Mouse (Mus musculus): ENCODE measurements around the gene D630045J12Rik. TPM values are rescaled to one million over a fixed set of nuclear protein-coding genes. Genes with fewer than 3 reads are reported as not detected.

Gene D630045J12Rik
- polyA plus RNA-seq, 2 experiments = 7.3 to 14.2 TPM

- H3K4me1 ChIP-seq (ENCODE audit: control insufficient read depth, insufficient read depth, low read length) = peaks cover 16% of the 10 kb centered on the region
- H3K9ac ChIP-seq (ENCODE audit: low read depth, low read length, severe bottlenecking) = no peak overlapping the region
- no peaks in the 10 kb centered on the region for H3K27me3 ChIP-seq (ENCODE audit: control insufficient read depth, insufficient read depth, low read length)
- DNase-seq (ENCODE audit: low spot score) = no peak
- H3K36me3 ChIP-seq (ENCODE audit: control insufficient read depth, insufficient read depth, low read length) = peaks cover 46% of the 10 kb centered on the region
- no peak for TF ChIP-seq POLR2A (IDR thresholded peaks at IDR 0.05; ENCODE audit: borderline replicate concordance, extremely low read depth, insufficient read depth, insufficient read length)
- H3K4me3 ChIP-seq (replicated peaks; ENCODE audit: low read length) = no peak overlapping the region
- H3K4me2 ChIP-seq (replicated peaks; ENCODE audit: low read depth, low read length, severe bottlenecking) = no peak overlapping the region
- 77% methylated on average over 19 of the region's 19 CpGs for WGBS
- no peaks in the 10 kb centered on the region for H3K9me3 ChIP-seq (ENCODE audit: control insufficient read depth, low read length)
- no peak overlapping the region for H3K27ac ChIP-seq (replicated peaks; ENCODE audit: low read depth, low read length)
- no peak for ATAC-seq (ENCODE audit: low FRiP score, low read depth)
Measured at GRCm38 (mm10) chr6:38149483-38149882, 104.3 kb downstream of the D630045J12Rik start.

DNA sequence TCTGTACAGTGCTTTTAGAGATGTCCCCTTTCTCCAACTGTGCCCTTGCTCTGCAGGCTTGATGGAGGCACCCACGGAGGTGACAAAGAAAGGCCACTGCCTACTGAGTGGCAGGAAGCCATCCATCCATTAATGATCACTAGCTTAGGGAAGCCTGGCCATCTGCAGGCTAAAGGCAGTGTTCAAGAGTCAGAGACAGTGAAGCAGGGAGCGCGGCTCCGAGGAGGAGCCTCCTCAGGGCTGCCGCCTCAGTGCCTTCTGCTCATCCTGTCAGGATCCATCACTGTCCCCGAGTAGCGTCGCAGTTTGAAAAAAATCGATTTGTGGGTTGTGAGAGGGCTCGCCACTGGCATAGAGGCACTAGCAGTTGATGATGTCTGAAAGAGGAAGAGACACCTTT lies 105.2 kb downstream of the D630045J12Rik start:
- Histone ChIP-seq H3K27ac (replicated peaks; ENCODE audit: low read depth, low read length) (no peak overlapping the region), H3K36me3 (ENCODE audit: control insufficient read depth, insufficient read depth, low read length) (peaks cover 40% of the 10 kb centered on the region), H3K27me3 (ENCODE audit: control insufficient read depth, insufficient read depth, low read length) (no peaks in the 10 kb centered on the region), H3K4me1 (ENCODE audit: control insufficient read depth, insufficient read depth, low read length) (peaks cover 24% of the 10 kb centered on the region), H3K4me3 (replicated peaks; ENCODE audit: low read length) (no peak overlapping the region), H3K9ac (ENCODE audit: low read depth, low read length, severe bottlenecking) (no peak overlapping the region), H3K9me3 (ENCODE audit: control insufficient read depth, low read length) (no peaks in the 10 kb centered on the region), H3K4me2 (replicated peaks; ENCODE audit: low read depth, low read length, severe bottlenecking) (no peak overlapping the region)
- DNase-seq (ENCODE audit: low spot score) = no peak
- no peak for TF ChIP-seq POLR2A (IDR thresholded peaks at IDR 0.05; ENCODE audit: borderline replicate concordance, extremely low read depth, insufficient read depth, insufficient read length)
- 94% methylated on average over 10 of the region's 10 CpGs for WGBS
- ATAC-seq (ENCODE audit: low FRiP score, low read depth) = no peak

DNA sequence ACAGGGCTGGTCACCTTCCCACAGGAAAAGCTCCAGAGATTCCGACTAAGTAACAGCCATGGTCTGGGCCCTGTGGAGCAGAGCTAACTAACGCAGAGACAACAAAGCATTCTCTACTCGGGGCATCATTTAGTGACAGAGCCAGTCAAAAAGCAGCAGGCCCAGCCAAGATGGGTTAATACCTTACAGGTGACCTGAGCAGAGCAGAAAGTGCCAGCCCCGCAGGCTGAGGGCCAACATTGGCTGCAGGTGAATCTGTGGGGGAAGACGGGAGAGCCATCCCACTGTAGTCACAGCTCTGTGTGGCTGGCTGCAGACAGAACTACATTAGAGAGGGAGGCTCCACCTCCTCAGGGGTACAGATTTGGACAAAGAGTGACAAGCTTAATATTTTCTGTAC lies 106.5 kb downstream of the D630045J12Rik start:
- ATAC-seq (ENCODE audit: low FRiP score, low read depth) (no peak), DNase-seq (ENCODE audit: low spot score) (no peak)
- no peak overlapping the region for H3K4me3 ChIP-seq (replicated peaks; ENCODE audit: low read length)
- no peaks in the 10 kb centered on the region for H3K27me3 ChIP-seq (ENCODE audit: control insufficient read depth, insufficient read depth, low read length)
- H3K9me3 ChIP-seq (ENCODE audit: control insufficient read depth, low read length) = no peaks in the 10 kb centered on the region
- peaks cover 27% of the 10 kb centered on the region for H3K4me1 ChIP-seq (ENCODE audit: control insufficient read depth, insufficient read depth, low read length)
- H3K4me2 ChIP-seq (replicated peaks; ENCODE audit: low read depth, low read length, severe bottlenecking) = no peak overlapping the region
- 84% methylated on average over 5 of the region's 5 CpGs for WGBS
- no peak for TF ChIP-seq POLR2A (IDR thresholded peaks at IDR 0.05; ENCODE audit: borderline replicate concordance, extremely low read depth, insufficient read depth, insufficient read length)
- H3K36me3 ChIP-seq (ENCODE audit: control insufficient read depth, insufficient read depth, low read length) = peaks cover 45% of the 10 kb centered on the region
- no peak overlapping the region for H3K9ac ChIP-seq (ENCODE audit: low read depth, low read length, severe bottlenecking)
- H3K27ac ChIP-seq (replicated peaks; ENCODE audit: low read depth, low read length) = no peak overlapping the region

- Histone ChIP-seq H3K36me3 (ENCODE audit: control insufficient read depth, insufficient read depth, low read length) (peaks cover 51% of the 10 kb centered on the region), H3K27me3 (ENCODE audit: control insufficient read depth, insufficient read depth, low read length) (no peaks in the 10 kb centered on the region), H3K4me1 (ENCODE audit: control insufficient read depth, insufficient read depth, low read length) (peaks cover 27% of the 10 kb centered on the region), H3K9me3 (ENCODE audit: control insufficient read depth, low read length) (no peaks in the 10 kb centered on the region), H3K27ac (replicated peaks; ENCODE audit: low read depth, low read length) (peak overlapping the region; percentile 87), H3K4me3 (replicated peaks; ENCODE audit: low read length) (no peak overlapping the region), H3K9ac (ENCODE audit: low read depth, low read length, severe bottlenecking) (no peak overlapping the region), H3K4me2 (replicated peaks; ENCODE audit: low read depth, low read length, severe bottlenecking) (no peak overlapping the region)
- ATAC-seq (ENCODE audit: low FRiP score, low read depth) (0 out of 2 replicates have a peak, but pooled peaks have one; percentile 17), DNase-seq (ENCODE audit: low spot score) (no peak)
- 76% methylated on average over 8 of the region's 8 CpGs for WGBS
- TF ChIP-seq POLR2A (IDR thresholded peaks at IDR 0.05; ENCODE audit: borderline replicate concordance, extremely low read depth, insufficient read depth, insufficient read length) = no peak
Measured at GRCm38 (mm10) chr6:38145463-38146065, 108.2 kb downstream of the D630045J12Rik start.

DNA sequence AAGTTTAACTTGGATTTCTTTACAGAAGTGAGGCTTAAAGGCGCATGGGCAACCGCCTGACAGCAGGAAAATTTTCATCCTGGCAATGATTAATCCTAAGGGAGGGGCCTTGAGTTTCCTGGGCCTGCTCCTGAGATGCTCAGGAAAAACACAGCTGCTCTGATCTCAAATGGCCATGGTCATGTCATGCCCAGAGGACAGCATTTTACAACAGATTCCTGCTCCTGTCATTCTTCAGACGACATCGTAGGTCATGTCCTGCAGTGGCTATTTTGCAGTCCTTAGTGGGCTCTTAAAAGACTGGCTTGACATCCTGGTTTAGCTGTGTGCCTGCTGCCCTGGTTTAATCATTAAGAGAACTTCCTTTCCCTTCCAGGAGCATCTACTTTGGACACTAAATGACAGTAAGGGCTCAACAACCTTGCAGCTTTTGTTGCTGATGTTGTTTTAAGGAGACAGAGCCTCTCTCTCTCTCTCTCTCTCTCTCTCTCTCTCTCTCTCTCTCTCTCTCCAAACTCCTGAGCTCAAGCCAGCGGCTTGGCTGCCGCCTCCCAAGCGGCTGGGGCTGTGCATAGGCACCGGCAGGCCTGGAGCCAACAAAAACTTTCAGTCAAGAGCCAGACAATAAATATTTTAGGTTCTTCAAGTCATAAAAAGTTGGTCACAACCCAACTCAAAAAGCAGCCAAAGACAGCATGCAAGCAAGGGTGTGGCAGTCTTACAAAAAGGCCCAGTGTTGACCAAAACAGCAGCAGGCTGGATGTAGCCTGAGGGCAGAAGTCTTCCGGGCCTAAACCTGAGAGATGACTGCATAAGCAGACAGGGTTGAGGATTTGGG lies 109.4 kb downstream of the D630045J12Rik start:
- Histone ChIP-seq H3K36me3 (ENCODE audit: control insufficient read depth, insufficient read depth, low read length) (peaks cover 49% of the 10 kb centered on the region), H3K9ac (ENCODE audit: low read depth, low read length, severe bottlenecking) (no peak overlapping the region), H3K27me3 (ENCODE audit: control insufficient read depth, insufficient read depth, low read length) (no peaks in the 10 kb centered on the region), H3K4me1 (ENCODE audit: control insufficient read depth, insufficient read depth, low read length) (peaks cover 27% of the 10 kb centered on the region), H3K4me3 (replicated peaks; ENCODE audit: low read length) (no peak overlapping the region), H3K9me3 (ENCODE audit: control insufficient read depth, low read length) (no peaks in the 10 kb centered on the region), H3K27ac (replicated peaks; ENCODE audit: low read depth, low read length) (peak overlapping the region; percentile 87), H3K4me2 (replicated peaks; ENCODE audit: low read depth, low read length, severe bottlenecking) (0 out of 2 replicates have a peak overlapping the region, but pooled peaks have one; percentile 13)
- 35% methylated on average over 9 of the region's 9 CpGs for WGBS
- DNase-seq (ENCODE audit: low spot score) (peak; percentile 82), ATAC-seq (ENCODE audit: low FRiP score, low read depth) (peak; percentile 85)
- TF ChIP-seq POLR2A (IDR thresholded peaks at IDR 0.05; ENCODE audit: borderline replicate concordance, extremely low read depth, insufficient read depth, insufficient read length) = no peak
